Mouse (Mus musculus) myocyte (in vitro differentiated cells): ENCODE data around the gene Zc3h7b.

ENCODE experiments used
- E2F4 ChIP-seq: IDR thresholded peaks from one replicate; pipeline ENCODE4 v1.6.1; 2011; ENCODE audit warnings: mild to moderate bottlenecking, control low read depth, moderate library complexity; ENCODE audit not compliant: insufficient read depth
- POLR2A ChIP-seq: IDR thresholded peaks from one replicate; pipeline ENCODE4 v1.6.1; 2011; ENCODE audit warnings: low read depth, mild to moderate bottlenecking, control low read depth, moderate library complexity; ENCODE audit not compliant: insufficient read length

GRCm38 (mm10) chr15:81722361-81722760 lies 22.5 kb upstream of the Zc3h7b start:
- TF ChIP-seq POLR2A (no peak), E2F4 (no peak)
